Mouse (Mus musculus): ENCODE measurements around the gene Fam213b.

The Fam213b gene

DNA sequence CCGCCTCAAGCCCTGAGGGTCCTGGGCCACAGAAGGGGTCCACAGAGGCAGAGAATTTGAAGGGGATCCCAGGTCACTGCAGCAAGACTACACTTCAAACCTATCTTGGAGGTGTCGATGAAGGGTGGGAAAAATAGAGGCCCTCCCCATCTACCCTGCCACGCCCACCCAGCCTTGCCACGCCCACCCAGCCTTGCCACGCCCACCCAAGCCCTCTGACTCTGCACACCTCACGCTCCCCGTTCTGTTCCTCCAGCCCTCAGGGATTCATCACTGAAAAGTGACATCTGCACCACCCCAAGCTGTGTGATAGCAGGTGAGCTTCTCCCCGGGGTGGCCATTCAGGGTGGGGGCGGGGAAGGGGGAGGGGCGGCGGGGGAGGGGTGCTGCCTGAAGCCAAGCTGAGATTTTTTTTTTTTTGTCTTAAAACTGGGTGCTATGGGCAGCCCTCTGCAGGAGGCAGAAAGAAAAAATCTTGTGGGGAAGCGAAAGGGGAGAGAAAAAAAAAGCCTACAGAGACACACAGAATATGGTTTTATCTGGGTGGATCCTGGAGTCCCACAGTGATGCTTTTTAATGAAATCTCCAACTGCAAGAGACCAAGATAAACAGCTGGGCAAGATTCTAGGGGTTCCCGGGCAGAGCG lies 16.8 kb downstream of the Fam213b start:
- peak; percentile 26 for DNase-seq (ENCODE audit: low read depth, low spot score)

- DNase-seq (ENCODE audit: low read depth, low spot score): no peak
These were observed 18.2 kb downstream of the Fam213b start for GRCm38 (mm10) chr4:154880730-154881129.

- peak; percentile 94 for DNase-seq (ENCODE audit: low read depth, low spot score)
These were observed 20.9 kb downstream of the Fam213b start for GRCm38 (mm10) chr4:154877864-154878548.

GRCm38 (mm10) chr4:154873186-154873585 lies 25.7 kb downstream of the Fam213b start:
- no peak for DNase-seq (ENCODE audit: low read depth, low spot score)

DNA sequence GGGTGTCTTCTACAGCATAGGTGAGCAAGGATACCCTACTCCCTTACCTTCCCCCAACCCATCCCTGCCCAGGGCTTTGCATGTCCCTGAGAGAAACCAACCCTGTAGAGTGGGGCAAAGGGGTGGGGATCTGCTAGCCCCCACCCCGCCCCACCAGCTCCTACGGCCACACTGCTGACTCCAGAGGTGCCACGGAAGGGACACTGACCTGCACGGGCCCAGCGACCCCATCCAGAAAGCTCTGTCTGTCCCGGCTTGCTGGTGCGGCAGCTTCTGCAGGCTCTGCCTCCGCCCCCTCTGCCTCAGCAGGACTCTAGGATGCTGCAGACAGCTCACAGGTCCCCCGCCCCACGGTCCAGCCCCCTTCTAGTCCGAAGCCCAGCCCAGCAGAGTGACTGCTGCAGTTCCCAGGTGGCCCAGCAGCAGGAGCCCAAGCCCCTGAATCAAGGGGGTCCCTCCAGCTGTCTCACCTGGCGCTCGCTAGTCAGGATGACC lies 27.1 kb downstream of the Fam213b start:
- DNase-seq (ENCODE audit: low read depth, low spot score): no peak

DNA sequence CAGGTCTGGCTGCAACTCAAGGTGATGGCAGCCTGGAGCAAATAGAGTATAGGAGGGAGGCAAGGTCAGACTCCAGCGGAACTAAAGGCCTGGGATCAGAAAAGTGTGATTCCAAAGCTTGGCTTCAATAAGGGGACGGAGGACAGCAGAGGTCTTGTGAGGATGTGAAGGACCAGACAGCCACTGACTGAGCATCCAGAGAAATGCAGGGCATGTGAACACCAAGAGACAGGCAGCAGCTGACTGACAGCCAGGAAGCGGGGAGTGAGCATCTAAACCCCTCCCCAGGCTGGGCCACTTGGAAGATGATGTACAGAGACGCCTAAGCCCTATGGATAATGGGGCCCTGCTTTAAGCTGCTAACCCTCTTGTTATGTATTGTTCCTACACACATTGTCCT lies 28.2 kb downstream of the Fam213b start:
- DNase-seq (ENCODE audit: low read depth, low spot score): no peak

- DNase-seq (ENCODE audit: low read depth, low spot score): no peak
These were observed 29.5 kb downstream of the Fam213b start, which contains the start of gene Mmel1 for GRCm38 (mm10) chr4:154869440-154869839. Gene Mmel1, plus strand, starts transcription at chr4:154869585.

DNA sequence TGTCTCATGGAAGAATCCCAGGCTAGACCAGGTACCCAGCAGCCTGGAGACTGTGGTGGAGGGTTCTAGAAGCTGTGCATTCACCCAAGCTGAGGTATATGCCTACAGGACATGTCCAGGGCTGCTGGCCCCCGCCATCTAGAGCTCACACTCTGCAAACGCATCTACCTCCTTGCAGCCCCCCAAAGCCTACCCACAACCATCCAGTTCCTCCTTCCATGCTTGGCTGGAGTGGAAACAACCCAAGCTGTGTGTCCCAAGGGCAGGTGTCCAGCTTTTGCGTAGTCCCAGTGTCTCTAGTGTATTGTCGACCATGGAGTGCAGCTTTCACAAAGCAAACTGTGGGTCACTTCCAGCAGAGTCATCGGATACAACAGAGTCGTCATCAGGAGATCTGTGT lies 31.7 kb downstream of the Fam213b start:
- no peak for DNase-seq (ENCODE audit: low read depth, low spot score)

DNA sequence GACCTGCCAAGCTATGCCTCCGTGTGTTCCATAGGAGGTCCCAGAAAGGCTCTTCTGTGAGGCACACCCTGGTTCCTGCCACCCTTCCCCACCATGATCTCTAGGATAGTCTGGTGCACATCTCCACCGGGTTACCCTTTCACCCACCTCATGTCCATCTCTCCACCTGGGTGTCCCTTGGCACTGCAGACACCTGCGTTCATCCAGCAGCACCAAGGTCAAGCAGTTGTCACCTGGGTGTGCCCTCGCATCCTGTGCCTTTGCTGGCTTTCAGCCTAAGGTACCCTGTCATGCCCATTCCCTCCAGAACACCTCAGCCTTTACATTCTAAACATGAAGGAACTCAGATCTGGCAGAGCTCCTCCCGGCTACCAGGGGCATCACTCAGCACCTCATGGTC lies 32.5 kb downstream of the Fam213b start:
- DNase-seq (ENCODE audit: low read depth, low spot score): no peak

DNA sequence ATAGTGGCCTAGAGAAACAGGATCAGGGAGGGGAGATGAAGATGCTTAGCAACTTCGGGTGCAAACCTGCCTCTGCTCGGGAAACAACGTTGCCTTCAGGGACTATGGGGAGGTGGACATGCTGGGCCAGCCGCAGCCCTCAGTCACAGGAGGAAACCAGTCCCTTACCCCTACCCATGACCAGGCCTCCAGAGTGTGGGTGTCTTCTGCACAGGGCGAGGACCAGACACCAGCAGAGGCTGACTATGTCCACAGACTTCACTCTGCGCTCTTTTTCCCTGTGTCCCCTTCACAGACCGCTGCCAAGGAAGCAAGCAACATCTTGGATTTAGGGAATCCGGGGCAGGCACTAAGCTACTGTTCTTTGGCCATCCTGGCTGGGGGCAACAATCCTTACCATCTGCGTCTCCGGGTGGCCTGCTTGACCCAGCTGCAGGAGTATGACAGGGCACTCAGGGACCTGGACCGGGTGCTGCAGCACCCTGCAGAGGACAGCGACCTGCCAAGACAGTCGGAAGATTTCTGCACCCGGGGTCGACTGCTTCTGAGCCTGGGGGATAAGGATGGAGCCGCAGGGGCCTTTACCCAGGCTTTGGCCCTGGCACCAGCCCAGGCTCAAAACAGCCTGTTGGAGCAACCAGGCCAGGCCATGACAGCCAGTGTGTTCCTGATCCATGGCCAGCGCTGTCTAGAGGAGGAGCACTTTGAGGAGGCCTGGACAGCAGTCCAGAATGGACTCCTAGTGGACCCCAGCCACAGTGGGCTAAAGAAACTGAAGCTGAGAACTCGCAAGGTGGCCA lies 33.8 kb downstream of the Fam213b start:
- no peak for DNase-seq (ENCODE audit: low read depth, low spot score)

- peak; percentile 91 for DNase-seq (ENCODE audit: low read depth, low spot score)
These were observed 34.6 kb downstream of the Fam213b start for GRCm38 (mm10) chr4:154864271-154864771.

GRCm38 (mm10) chr4:154863436-154863935 lies 35.4 kb downstream of the Fam213b start:
- DNase-seq (ENCODE audit: low read depth, low spot score): no peak

- no peak for DNase-seq (ENCODE audit: low read depth, low spot score)
These were observed 37.0 kb downstream of the Fam213b start for GRCm38 (mm10) chr4:154861967-154862366.

GRCm38 (mm10) chr4:154858601-154859000 lies 40.3 kb downstream of the Fam213b start:
- no peak for DNase-seq (ENCODE audit: low read depth, low spot score)

DNA sequence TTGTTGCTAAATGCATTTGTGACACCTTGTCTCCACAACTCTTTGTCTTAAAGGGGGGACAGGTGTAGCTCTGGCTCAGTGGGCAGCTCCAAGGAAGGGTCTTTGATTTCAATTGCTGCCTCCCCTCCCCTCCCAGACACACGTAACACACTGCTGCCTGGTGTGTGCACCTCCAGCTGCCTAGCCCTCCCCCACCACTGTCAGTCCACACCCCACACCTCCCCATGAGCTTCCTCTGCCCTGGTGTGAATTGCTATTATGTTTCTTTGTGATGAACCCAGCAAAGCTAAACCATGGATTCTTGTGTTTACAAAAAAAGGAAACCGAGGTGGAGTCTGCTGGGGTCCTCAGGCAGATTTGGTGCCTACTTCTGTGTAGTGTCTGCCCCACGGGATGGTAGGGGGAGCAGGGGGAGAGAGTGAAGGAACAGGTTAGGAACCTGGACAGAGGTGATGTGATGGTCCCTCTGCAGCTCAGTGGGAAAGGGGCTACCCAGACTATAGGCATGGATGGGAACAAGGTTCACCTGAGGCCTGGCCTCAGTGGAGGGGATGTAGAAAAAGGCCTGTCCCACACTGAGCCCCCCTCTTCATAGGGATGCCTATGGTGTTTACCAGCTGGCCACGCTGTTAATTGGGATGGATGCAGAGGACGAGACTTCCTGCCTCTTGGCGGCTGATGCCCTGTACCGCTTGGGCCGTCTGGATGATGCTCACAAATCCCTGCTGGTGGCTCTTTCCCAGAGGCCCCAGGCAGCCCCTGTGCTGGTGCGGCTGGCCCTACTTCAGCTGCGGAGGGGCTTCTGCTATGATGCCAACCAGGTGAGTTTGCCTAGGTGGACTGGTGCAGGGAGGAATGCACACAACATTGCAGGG lies 41.3 kb downstream of the Fam213b start:
- no peak for DNase-seq (ENCODE audit: low read depth, low spot score)

DNA sequence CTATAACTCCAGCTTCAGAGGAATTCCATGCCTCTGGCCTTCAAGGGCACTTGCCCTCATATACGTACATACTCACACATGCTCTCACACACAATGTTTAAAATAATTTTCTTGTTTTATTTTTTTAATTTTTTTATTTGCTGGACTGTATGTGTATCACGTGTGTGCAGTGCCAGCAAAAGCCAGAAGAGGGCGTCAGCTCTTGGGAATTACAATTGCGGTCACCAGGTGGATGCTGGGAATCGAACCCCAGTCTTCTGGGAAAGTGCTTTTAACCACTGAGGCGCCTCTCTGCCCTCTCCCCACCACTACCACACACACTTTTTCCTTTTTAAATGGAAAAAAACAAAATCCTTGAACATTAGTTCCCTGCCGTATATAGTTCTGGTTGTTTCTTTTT lies 42.1 kb downstream of the Fam213b start:
- DNase-seq (ENCODE audit: low read depth, low spot score): no peak

GRCm38 (mm10) chr4:154856480-154856837 lies 42.5 kb downstream of the Fam213b start:
- no peak for DNase-seq (ENCODE audit: low read depth, low spot score)

GRCm38 (mm10) chr4:154855721-154856479 lies 43.0 kb downstream of the Fam213b start:
- DNase-seq (ENCODE audit: low read depth, low spot score): peak; percentile 61

DNA sequence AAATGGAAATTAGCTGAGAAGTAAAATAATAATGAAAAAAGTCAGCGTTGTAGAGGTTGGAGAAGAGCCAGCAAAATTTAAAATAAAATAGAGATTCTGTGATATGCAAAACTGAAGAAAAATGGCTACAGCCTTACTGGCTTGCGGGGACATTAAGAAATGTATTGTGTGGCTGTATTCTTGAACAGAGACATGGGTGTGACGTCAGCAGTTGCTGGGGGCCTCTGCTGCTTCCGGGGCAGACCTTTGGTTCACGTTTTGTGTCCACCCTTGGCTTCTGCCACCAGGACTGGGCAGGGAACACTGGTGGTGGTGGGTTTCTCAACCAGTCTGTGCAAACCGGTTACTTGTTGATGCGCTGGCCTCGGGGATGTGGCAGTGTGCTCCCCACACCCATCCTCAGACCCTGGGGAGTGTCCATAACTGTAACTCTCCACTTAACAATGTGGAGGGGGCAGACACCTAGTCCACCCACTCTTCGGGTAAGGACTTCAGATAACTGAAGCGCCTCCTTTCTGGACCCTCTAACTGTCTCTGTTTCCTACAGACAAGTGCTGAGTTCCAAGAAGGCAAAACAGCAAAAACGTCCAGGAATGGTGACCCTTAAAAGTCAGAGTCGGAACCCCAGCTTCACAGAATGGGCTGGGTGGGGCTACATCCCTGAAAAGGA lies 44.1 kb downstream of the Fam213b start:
- DNase-seq (ENCODE audit: low read depth, low spot score): peak; percentile 27

DNA sequence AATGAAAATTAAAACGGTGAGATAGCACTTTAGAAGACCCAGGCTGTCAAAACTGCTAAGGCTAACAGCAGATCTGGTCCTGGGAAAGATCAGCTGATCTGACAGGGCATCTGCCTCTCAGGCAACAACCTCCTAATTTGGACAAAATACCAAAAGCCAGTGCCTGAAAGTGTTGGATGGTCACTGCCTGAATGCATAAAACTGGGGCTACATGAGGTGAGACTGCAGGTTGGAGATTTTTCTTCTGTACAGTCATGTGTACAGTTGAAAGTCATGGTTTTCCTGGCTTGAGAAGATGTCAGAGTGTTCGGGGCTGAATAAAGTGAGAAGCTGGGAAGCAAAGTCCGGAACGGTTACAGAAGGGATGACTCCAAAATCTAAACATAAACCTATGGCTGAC lies 45.1 kb downstream of the Fam213b start:
- no peak for DNase-seq (ENCODE audit: low read depth, low spot score)

All from CD4-positive helper T cell, adult 2 months (primary cell).